Mouse (Mus musculus) spleen, postnatal 36 days (tissue): ENCODE data around the gene Cox6b2.

Source experiments
- DNase-seq, 2 experiments: peaks; one replicate each; pipeline ENCODE4 v3.0.0; 2022; ENCODE audit warnings: low spot score in 2 of 2, mixed read lengths in 1 of 2

The Cox6b2 gene

DNA sequence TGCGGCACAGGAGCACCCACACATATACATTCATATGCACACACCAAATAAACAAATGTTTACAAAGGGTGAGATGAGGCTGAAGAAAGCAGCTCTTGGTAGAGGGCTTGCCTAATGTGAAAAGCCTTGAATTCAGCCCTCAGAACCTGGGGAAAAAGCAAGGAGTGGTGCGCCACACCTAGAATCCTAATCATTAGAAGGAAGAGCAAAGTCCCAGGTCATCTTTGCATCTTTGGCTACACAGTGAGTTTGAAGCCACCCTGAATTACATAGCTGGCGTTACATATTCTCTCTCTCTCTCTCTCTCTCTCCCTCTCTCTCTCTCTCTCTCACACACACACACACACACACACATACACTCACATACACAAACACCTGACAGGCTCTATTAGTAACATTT lies 33.6 kb downstream of the Cox6b2 start:
- no peak for DNase-seq

- DNase-seq: no peak
These were observed 35.9 kb downstream of the Cox6b2 start for GRCm38 (mm10) chr7:4716955-4717354.

DNA sequence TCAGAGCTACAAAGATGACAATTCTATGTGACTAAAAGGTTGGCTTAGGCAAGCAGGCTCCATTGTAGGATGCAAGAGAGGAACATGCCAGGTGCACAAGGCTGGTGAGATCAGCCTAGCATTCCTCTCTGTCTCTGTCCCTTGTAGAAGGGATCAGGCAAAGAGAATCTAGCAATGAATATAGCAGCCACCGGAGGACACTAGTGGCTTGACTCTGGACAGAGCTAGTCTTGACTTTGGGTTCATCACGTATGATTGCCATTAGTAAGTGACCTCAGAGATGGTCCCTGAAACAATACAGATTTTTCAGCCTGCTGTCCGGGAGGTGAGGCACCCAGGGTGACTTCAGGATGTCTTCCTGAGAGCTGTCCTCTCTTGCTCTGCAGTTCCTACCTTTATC lies 40.3 kb downstream of the Cox6b2 start:
- DNase-seq: no peak

- DNase-seq: peak in 1 of 2 experiments; percentile 20
These were observed 47.8 kb downstream of the Cox6b2 start for GRCm38 (mm10) chr7:4705098-4705497.

GRCm38 (mm10) chr7:4703195-4703594 lies 49.7 kb downstream of the Cox6b2 start:
- DNase-seq: no peak

GRCm38 (mm10) chr7:4702334-4702733 lies 50.6 kb downstream of the Cox6b2 start:
- no peak for DNase-seq
